Mouse (Mus musculus): ENCODE results near the gene 1700013F07Rik. TPM values are rescaled to one million over a fixed set of nuclear protein-coding genes. Genes with fewer than 3 reads are reported as not detected.

Gene 1700013F07Rik
- polyA plus RNA-seq, 1 experiment from 2014 or later = 6.4 TPM

DNA sequence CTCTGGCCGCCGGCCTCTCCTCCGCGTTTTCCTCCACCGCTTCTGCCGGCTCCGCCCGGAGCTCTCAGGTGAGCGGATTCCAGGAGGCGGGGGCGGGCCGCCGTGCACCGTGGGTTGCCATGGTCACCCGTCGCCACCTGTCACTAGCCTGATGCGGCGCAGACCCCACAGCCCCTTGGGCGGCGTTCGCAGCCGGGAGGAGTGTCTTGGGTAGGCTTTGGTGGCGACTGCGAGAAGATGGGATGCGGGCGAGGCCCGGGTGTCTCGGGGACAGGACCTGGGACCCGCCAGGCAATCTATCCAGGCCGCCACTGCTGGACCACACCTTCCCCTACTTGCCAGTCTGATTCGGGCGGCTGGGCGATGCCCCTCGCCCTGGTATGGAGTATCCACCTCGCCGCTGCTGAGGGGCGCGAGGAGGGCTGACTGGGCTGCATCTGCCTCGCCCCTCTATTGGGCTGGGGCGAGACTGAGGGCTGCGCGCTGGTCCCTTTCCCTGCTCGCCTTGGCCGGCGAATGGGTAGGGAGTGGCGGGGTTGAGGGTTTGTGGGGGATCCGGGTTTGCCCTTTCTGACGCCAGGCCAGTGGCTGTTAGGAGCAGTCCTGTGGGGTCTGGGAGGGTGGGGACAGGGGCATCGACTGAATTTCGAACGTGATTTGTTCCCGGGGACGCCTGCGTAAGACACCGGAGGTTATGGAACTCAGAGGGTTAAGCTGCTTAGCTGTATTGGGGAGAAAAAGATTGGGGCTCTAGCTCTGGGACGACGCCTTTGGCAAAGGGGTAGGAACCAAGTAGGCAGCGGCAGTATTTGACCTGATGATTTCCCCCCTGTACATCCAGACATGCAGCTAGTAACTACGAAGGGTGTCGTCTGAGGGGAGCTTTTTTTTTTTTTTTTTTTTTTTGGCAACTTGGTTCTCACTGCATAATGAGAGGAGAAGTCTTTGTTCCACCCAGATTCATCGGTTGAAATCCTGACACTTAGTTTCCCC, 57.9 kb downstream of the 1700013F07Rik start:
- H3K4me3 ChIP-seq (ENCODE audit: low read depth, low read length) = peak overlapping the region; percentile 92
- 3% methylated on average over 60 of the region's 61 CpGs for WGBS
- ATAC-seq = no peak

More for the DNA sequence above, 57.9 kb downstream of the 1700013F07Rik start:
- Histone ChIP-seq H3K9me3 (ENCODE audit: low read length) (no peaks in the 10 kb centered on the region), H3K4me1 (ENCODE audit: insufficient read depth, low read depth, low read length) (no peaks in the 10 kb centered on the region), H3K9ac (replicated peaks; ENCODE audit: low read depth) (peak overlapping the region; percentile 68), H3K36me3 (ENCODE audit: insufficient read depth, low read length) (no peaks in the 10 kb centered on the region), H3K27me3 (replicated peaks; ENCODE audit: insufficient read depth, low read length) (no peaks in the 10 kb centered on the region), H3K4me2 (replicated peaks; ENCODE audit: low read depth, low read length) (peak overlapping the region; percentile 97), H3K27ac (ENCODE audit: low read length) (peak overlapping the region; percentile 76)
- peak; percentile 14 for DNase-seq (ENCODE audit: low spot score)
- TF ChIP-seq CTCF (IDR thresholded peaks at IDR 0.05) (no peak), EP300 (IDR thresholded peaks at IDR 0.05) (no peak)

Small RNA genes within 50 kb of the gene (microRNA-seq; reads per million reads assigned to microRNA genes)
- gene Gm22860 = not detected

Other genes starting within 250 kb of the 1700013F07Rik start
- gene Mybphl, start 169.2 kb upstream of the 1700013F07Rik start, polyA plus RNA-seq (2015; fragmentation: Nextera tagmentation; extraction: Ambion mirVana) = 5.6 and 7.1 TPM in 2 replicates
- gene Psrc1, start 150.3 kb upstream of the 1700013F07Rik start, polyA plus RNA-seq (2015; fragmentation: Nextera tagmentation; extraction: Ambion mirVana) = 2.3 and 3.7 TPM in 2 replicates
- gene Celsr2, start 118.6 kb upstream of the 1700013F07Rik start, polyA plus RNA-seq (2015; fragmentation: Nextera tagmentation; extraction: Ambion mirVana) = 3.4 and 3.8 TPM in 2 replicates
- gene Sars, start 88.9 kb upstream of the 1700013F07Rik start, polyA plus RNA-seq (2015; fragmentation: Nextera tagmentation; extraction: Ambion mirVana) = 81.0 and 81.3 TPM in 2 replicates
- gene 5330417C22Rik, start 2.4 kb downstream of the 1700013F07Rik start, polyA plus RNA-seq (2015; fragmentation: Nextera tagmentation; extraction: Ambion mirVana) = 32.4 and 45.7 TPM in 2 replicates
- gene Tmem167b, start 28.3 kb downstream of the 1700013F07Rik start, polyA plus RNA-seq (2015; fragmentation: Nextera tagmentation; extraction: Ambion mirVana) = 41.8 and 42.7 TPM in 2 replicates
- gene Taf13, start 37.5 kb downstream of the 1700013F07Rik start, polyA plus RNA-seq (2015; fragmentation: Nextera tagmentation; extraction: Ambion mirVana) = 41.0 and 45.9 TPM in 2 replicates
- 7.8 and 8.2 TPM in 2 replicates for gene Wdr47, start 57.1 kb downstream of the 1700013F07Rik start, polyA plus RNA-seq (2015; fragmentation: Nextera tagmentation; extraction: Ambion mirVana)
- 63.6 and 65.2 TPM in 2 replicates for gene Clcc1, start 119.8 kb downstream of the 1700013F07Rik start, polyA plus RNA-seq (2015; fragmentation: Nextera tagmentation; extraction: Ambion mirVana)
- 22.9 and 23.7 TPM in 2 replicates for gene Gpsm2, start 188.2 kb downstream of the 1700013F07Rik start, polyA plus RNA-seq (2015; fragmentation: Nextera tagmentation; extraction: Ambion mirVana)
- 0.10 and 0.21 TPM in 2 replicates for gene Aknad1, start 205.5 kb downstream of the 1700013F07Rik start, polyA plus RNA-seq (2015; fragmentation: Nextera tagmentation; extraction: Ambion mirVana)

Measured in lung, postnatal 0 days (tissue).